ENCODE assay signal across 27 mouse cellular contexts in the genomic region with DNA sequence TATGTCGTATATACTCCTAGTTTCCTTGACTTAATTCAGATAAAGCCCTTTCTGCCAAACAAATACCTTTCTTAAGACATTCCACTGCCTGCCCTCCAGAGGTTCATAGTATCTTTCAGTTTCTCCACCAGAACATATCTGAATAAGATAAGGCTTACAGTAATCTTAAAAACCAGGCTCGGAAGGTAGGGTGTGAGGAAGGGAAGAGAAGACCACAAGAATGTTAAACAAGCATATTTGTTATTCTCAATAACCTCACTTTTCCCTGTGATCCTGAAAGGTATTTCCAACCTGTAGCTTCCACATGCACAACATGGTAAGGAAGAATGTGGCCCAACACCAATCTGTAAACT. TPM values are rescaled to one million over a fixed set of nuclear protein-coding genes. Genes with fewer than 3 reads are reported as not detected.
DNase-seq lines count a peak whose midpoint lies in the region; ATAC-seq and TF ChIP-seq lines count a peak whose summit lies in the region.
"Had no signal": no experiment of that assay in that cellular context is flagged by ENCODE, and none has a peak within 500 bp of the region (broad histone marks: within the 10 kb centered on the region; RNA-seq: fewer than 3 reads in every experiment).

No protein-coding gene starts in this region.

- 44% methylated on average over 2 of the region's 2 CpGs for WGBS in lung, postnatal 0 days
- WGBS in liver, embryonic 12.5 days (ENCODE audit: insufficient replicate concordance), result 11% methylated on average over 2 of the region's 2 CpGs
- WGBS in forebrain, postnatal 0 days, result 85% methylated on average over 2 of the region's 2 CpGs

- no peaks in the 10 kb centered on the region for H3K27me3 ChIP-seq in erythroblast, embryonic 14.5 days (ENCODE audit: control insufficient read depth)
- H3K27me3 ChIP-seq in lung, postnatal 0 days (replicated peaks; ENCODE audit: insufficient read depth, low read length), result no peaks in the 10 kb centered on the region
- H3K27me3 ChIP-seq in liver, embryonic 12.5 days (replicated peaks), result no peaks in the 10 kb centered on the region
- no peaks in the 10 kb centered on the region for H3K27me3 ChIP-seq in forebrain, postnatal 0 days (ENCODE audit: insufficient read depth, low read length)
- H3K27me3 ChIP-seq: embryonic facial prominence, embryonic 15.5 days; forebrain, embryonic 12.5 days; hindbrain, embryonic 15.5 days; midbrain, embryonic 15.5 days; neural tube, embryonic 13.5 days; Patski; stomach, embryonic 15.5 days had no signal

- peaks cover 83% of the 10 kb centered on the region for H3K4me1 ChIP-seq in erythroblast, embryonic 14.5 days (ENCODE audit: control insufficient read depth)
- H3K4me1 ChIP-seq in lung, postnatal 0 days (ENCODE audit: insufficient read depth, low read depth, low read length), result peaks cover 7% of the 10 kb centered on the region; the same call in 1 of the 2 replicates
- peaks cover 70% of the 10 kb centered on the region for H3K4me1 ChIP-seq in liver, embryonic 12.5 days
- peaks cover 13% of the 10 kb centered on the region for H3K4me1 ChIP-seq in forebrain, postnatal 0 days (ENCODE audit: insufficient read depth)

- peak; percentile 10; the same call in 1 of the 2 replicates for TF ChIP-seq EP300 in lung, postnatal 0 days (IDR thresholded peaks at IDR 0.05)

- no peak overlapping the region for H3K9ac ChIP-seq in lung, postnatal 0 days (replicated peaks; ENCODE audit: low read depth)
- peak overlapping the region; percentile 40; the same call in 1 of the 2 replicates for H3K9ac ChIP-seq in liver, embryonic 12.5 days
- H3K9ac ChIP-seq in forebrain, postnatal 0 days, result no peak overlapping the region
- H3K9ac ChIP-seq: embryonic facial prominence, embryonic 15.5 days; forebrain, embryonic 12.5 days; hindbrain, embryonic 15.5 days; midbrain, embryonic 15.5 days; neural tube, embryonic 13.5 days; stomach, embryonic 15.5 days had no signal

- no peak for ATAC-seq in erythroblast, adult 5-6 weeks (replicated peaks; ENCODE audit: low FRiP score, poor library complexity, severe bottlenecking)
- no peak for ATAC-seq in lung, postnatal 0 days
- ATAC-seq in liver, embryonic 12.5 days, result peak; percentile 57
- peak; percentile 18 for ATAC-seq in megakaryocyte progenitor cell, adult 5-6 weeks (replicated peaks; ENCODE audit: poor library complexity)
- no peak for ATAC-seq in forebrain, postnatal 0 days
- ATAC-seq: CD4-positive, CD25-positive, alpha-beta regulatory T cell, adult 4 months; midbrain, embryonic 15.5 days; Patski had no signal

- no peaks in the 10 kb centered on the region for H3K9me3 ChIP-seq in erythroblast, embryonic 14.5 days (ENCODE audit: control insufficient read depth, low read length)
- H3K9me3 ChIP-seq in lung, postnatal 0 days (ENCODE audit: low read length), result no peaks in the 10 kb centered on the region
- H3K9me3 ChIP-seq in liver, embryonic 12.5 days (replicated peaks), result no peaks in the 10 kb centered on the region
- no peaks in the 10 kb centered on the region for H3K9me3 ChIP-seq in forebrain, postnatal 0 days (ENCODE audit: low read length)
- H3K9me3 ChIP-seq: embryonic facial prominence, embryonic 15.5 days; forebrain, embryonic 12.5 days; hindbrain, embryonic 15.5 days; limb, embryonic 10.5 days; midbrain, embryonic 15.5 days; neural tube, embryonic 13.5 days; stomach, embryonic 15.5 days had no signal

- H3K27ac ChIP-seq in lung, postnatal 0 days (ENCODE audit: low read length), result no peak overlapping the region
- peak overlapping the region; percentile 89 for H3K27ac ChIP-seq in liver, embryonic 12.5 days
- no peak overlapping the region for H3K27ac ChIP-seq in forebrain, postnatal 0 days (ENCODE audit: low read depth, low read length)
- H3K27ac ChIP-seq: embryonic facial prominence, embryonic 15.5 days; forebrain, embryonic 12.5 days; hindbrain, embryonic 15.5 days; limb, embryonic 10.5 days; midbrain, embryonic 15.5 days; neural tube, embryonic 13.5 days; stomach, embryonic 15.5 days had no signal

- no peak overlapping the region for H3K4me2 ChIP-seq in lung, postnatal 0 days (replicated peaks; ENCODE audit: low read depth, low read length)
- peak overlapping the region; percentile 64 for H3K4me2 ChIP-seq in liver, embryonic 12.5 days
- H3K4me2 ChIP-seq in forebrain, postnatal 0 days (ENCODE audit: low read depth), result no peak overlapping the region
- H3K4me2 ChIP-seq: embryonic facial prominence, embryonic 15.5 days; forebrain, embryonic 12.5 days; hindbrain, embryonic 15.5 days; midbrain, embryonic 15.5 days; neural tube, embryonic 13.5 days; stomach, embryonic 15.5 days had no signal

- peak overlapping the region; percentile 37 for H3K4me3 ChIP-seq in erythroblast, embryonic 14.5 days (replicated peaks)
- no peak overlapping the region for H3K4me3 ChIP-seq in lung, postnatal 0 days (ENCODE audit: low read depth, low read length)
- H3K4me3 ChIP-seq in liver, embryonic 12.5 days, result peak overlapping the region; percentile 26
- H3K4me3 ChIP-seq in forebrain, postnatal 0 days (ENCODE audit: low read depth, low read length), result no peak overlapping the region
- H3K4me3 ChIP-seq: embryonic facial prominence, embryonic 15.5 days; forebrain, embryonic 12.5 days; hindbrain, embryonic 15.5 days; limb, embryonic 10.5 days; midbrain, embryonic 15.5 days; neural tube, embryonic 13.5 days; stomach, embryonic 15.5 days had no signal

- peak; percentile 15 for DNase-seq in lung, postnatal 0 days (ENCODE audit: low spot score)
- no peak for DNase-seq in lung, postnatal 10 days
- no peak for DNase-seq in cerebellum, adult 9-10 months
- DNase-seq in forebrain, postnatal 0 days, result no peak
- DNase-seq: adrenal gland, postnatal 36 days; cerebellum, adult 2 months; cerebellum, postnatal 36 days; kidney, adult 8-10 months; kidney, postnatal 14 days; lung, postnatal 14 days; retina, postnatal 1 day; right cerebral cortex, postnatal 25 days; thymus, adult 18-20 months; thymus, postnatal 36 days had no signal

- TF ChIP-seq CTCF in lung, postnatal 0 days (IDR thresholded peaks at IDR 0.05), result no peak; the same call in 1 of the 2 replicates
- no peak for TF ChIP-seq CTCF in forebrain, postnatal 0 days (IDR thresholded peaks at IDR 0.05; ENCODE audit: low read depth)

- peaks cover 3% of the 10 kb centered on the region; the same call in 1 of the 2 replicates for H3K36me3 ChIP-seq in erythroblast, embryonic 14.5 days (ENCODE audit: control insufficient read depth)
- no peaks in the 10 kb centered on the region for H3K36me3 ChIP-seq in lung, postnatal 0 days (ENCODE audit: insufficient read depth, low read length)
- H3K36me3 ChIP-seq in liver, embryonic 12.5 days, result no peaks in the 10 kb centered on the region
- H3K36me3 ChIP-seq in forebrain, postnatal 0 days (ENCODE audit: insufficient read depth), result no peaks in the 10 kb centered on the region
- H3K36me3 ChIP-seq: embryonic facial prominence, embryonic 15.5 days; forebrain, embryonic 12.5 days; hindbrain, embryonic 15.5 days; midbrain, embryonic 15.5 days; neural tube, embryonic 13.5 days; stomach, embryonic 15.5 days had no signal

RNA-seq across cellular contexts. Expression of a gene that starts 5.0 kb away (rescaled TPM):
- polyA plus RNA-seq in erythroblast, embryonic 14.5 days (2012), result 0.43 and 0.62 TPM in 2 replicates
- total RNA-seq in erythroblast, adult 5-6 weeks (2015; ENCODE audit: low replicate concordance), result 34.9 and 36.7 TPM in 2 replicates
- 26.5 and 31.1 TPM in 2 replicates for total RNA-seq in erythroblast, adult 5-6 weeks (2017; ENCODE audit: low replicate concordance)
- polyA plus RNA-seq in lung, postnatal 0 days (2015; fragmentation: Nextera tagmentation; extraction: Ambion mirVana), result 31.1 and 35.1 TPM in 2 replicates
- 16.9 and 17.1 TPM in 2 replicates for polyA plus RNA-seq in liver, embryonic 12.5 days (2016; fragmentation: Nextera tagmentation; extraction: Ambion mirVana)
- total RNA-seq in megakaryocyte progenitor cell, adult 5-6 weeks (2015), result 63.4 and 71.3 TPM in 2 replicates
- total RNA-seq in megakaryocyte progenitor cell, adult 5-6 weeks (2017), result 24.4 and 25.0 TPM in 2 replicates
- total RNA-seq in forebrain, postnatal 0 days (2014; rRNA removed), result 27.7 and 31.8 TPM in 2 replicates
- 10.9 and 12.1 TPM in 2 replicates for polyA plus RNA-seq in forebrain, postnatal 0 days (2015; fragmentation: Nextera tagmentation; extraction: Ambion mirVana)

Comparison
In these comparisons a context has a peak if more than half of its experiments do, and no peak if none do; other contexts are left out.
1. H3K4me3 ChIP-seq: peak in erythroblast, embryonic 14.5 days (single experiment) and liver, embryonic 12.5 days (single experiment); none in lung, postnatal 0 days (single experiment) and forebrain, postnatal 0 days (single experiment).
2. ATAC-seq: peak in liver, embryonic 12.5 days (single experiment) and megakaryocyte progenitor cell, adult 5-6 weeks (single experiment); none in erythroblast, adult 5-6 weeks (single experiment), lung, postnatal 0 days (single experiment) and forebrain, postnatal 0 days (single experiment).